Mouse (Mus musculus) adrenal gland, adult 18-20 months (tissue): Measurements from ENCODE around the gene Cdkn3. TPM values are rescaled to one million over a fixed set of nuclear protein-coding genes. Genes with fewer than 3 reads are reported as not detected.
A peak's percentile ranks its signal among the peaks of the same experiment; 100 is the strongest.
"Not testable (repeated sequence)": the region's sequence is repeated elsewhere in the genome, so short reads cannot be mapped to it uniquely, and the experiment has no call there.

Experiments used
- DNase-seq, 2 experiments: peaks; one replicate each; pipeline ENCODE4 v3.0.0; 2021 to 2022; ENCODE audit warnings: low spot score in 2 of 2
- total RNA-seq, 2 experiments: library from RNA; stranded (reverse); gene quantifications; 1 replicate in 1 of 2; 2 replicates in 1 of 2; pipeline ENCODE4 v1.2.3; 2021

The Cdkn3 gene
- total RNA-seq, 2 experiments from 2014 or later: 0.53 to 0.67 TPM

DNA sequence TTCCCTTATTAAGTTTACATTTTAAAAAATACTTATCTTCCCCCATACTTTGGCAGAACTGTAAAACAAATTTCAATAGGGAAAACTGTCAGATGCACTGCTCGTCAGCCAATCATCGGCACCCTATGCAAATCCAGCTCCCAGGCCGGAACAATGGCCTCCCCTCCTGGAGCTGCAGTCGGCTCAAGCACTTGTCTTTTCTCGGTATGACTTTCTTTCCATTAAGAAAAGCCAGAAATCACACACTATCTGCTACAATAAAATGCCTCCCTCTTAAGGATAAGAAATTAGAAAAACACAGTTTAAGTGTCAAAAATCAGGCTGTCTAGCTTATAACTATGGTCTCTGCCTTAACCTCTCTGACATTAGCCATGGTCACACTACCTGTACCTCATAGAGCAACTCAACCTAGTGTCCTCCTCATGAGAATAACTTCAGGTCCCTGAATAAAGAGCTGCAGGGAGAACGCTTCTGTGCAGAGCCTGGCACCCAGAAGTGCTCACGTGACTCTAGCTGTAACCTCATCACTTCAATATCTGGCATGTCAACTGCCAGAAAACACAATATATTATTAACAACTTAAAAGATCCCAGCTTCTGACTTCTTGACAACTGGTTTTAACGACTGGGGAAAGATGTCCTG, 22.0 kb downstream of the Cdkn3 start:
- DNase-seq: no peak

DNA sequence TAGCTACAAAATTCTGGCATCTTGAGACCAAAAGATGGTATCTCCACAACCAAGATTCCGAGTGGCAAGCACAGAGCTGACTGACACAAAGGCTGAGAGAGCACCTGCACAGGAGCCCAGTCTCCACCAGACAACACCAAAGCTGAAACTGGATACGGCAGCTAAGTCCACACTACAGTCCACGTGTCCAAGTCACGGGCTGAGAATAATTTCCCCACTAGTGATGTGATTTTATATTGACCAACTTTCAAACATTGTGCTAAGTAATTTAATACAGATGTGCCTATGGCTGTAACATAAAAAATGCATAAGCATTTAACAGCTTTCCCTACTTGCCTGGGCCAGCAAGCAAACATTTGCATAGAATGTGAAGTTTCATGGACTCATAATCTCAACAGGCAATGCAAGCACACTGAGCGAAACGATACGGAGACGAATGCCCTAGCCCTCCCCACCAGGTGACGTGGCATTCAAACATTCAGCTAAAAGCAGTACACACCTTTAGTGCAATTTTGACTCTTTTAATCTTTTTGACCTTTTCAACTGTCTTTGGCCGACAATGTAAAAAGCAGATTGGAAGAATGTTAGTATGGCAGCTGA, 23.1 kb downstream of the Cdkn3 start:
- no peak for DNase-seq

DNA sequence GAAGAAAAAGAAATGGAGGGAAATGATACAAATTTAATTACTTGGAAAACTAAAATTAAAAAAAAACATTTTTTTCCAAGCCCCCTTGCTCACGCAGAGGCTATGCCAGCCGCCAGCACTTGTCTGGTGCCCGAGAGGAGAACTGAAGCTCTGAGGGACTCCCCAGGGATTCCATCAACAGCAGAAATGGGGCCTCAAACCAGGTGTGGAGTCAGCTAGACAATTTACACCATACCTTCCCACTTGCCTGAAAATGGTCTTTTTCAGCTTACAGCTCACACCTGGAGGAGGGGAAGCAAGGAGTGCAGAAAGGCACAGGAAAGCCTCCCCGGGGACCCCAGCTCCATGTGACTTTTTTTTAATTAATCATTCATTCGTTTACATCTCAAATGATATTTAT, 24.9 kb downstream of the Cdkn3 start:
- DNase-seq: no peak

DNA sequence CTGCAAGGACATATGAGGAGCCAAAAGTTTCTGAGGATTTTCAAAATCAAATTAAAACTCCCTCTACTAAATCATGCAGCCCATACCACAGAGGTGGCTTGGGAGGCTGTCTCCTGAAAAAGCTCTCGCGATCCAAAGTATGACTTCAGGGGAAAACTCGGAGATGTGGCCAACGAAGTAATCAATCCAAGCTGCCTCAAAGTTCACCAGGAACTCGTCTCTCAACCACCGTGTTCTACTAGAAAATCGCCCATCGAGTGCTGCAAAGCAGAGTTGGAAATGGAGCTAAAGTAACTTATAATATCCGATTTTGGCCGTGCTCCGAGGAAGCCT, 27.1 kb downstream of the Cdkn3 start:
- no peak for DNase-seq

DNA sequence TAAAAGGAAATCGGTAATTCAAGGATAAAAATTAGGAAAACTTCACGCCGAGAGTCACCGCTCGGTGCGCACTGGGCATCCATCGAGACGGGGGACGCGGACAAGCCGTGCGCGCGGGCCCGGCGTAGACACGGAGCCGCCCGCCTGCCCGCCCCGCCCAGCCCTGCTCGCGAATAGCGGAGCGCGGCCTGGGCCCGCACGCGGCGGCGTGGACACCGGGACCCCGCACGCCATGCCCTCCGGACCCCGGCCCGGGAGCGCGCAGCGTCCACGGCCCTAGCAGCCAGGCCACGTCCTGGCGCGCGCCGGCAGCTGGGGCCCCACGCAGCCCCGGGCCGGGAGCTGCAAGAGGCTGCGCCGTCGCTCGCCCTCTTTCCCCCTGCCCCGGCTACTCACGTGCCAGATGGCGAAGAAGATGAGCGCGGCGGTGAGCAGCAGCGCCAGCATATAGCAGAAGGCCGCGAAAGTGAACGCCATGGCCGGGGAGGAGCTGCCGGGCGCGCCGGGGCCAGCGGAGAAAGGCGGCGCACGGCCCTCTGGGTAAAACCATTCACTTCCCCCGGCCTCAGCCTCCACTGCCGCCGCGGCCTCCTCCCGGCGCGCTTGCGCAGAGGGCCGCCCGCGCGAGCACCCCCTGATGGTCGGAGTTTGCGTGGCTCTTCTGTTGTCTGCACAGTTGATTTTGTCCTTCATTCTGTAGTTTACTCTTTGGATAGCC, 27.6 kb downstream of the Cdkn3 start, which contains the start of gene Cnih1:
TSS of gene Cnih1 (minus strand) at position 625 of the 718 bp plus-strand sequence.
- DNase-seq: peak; percentile 93 to 95

DNA sequence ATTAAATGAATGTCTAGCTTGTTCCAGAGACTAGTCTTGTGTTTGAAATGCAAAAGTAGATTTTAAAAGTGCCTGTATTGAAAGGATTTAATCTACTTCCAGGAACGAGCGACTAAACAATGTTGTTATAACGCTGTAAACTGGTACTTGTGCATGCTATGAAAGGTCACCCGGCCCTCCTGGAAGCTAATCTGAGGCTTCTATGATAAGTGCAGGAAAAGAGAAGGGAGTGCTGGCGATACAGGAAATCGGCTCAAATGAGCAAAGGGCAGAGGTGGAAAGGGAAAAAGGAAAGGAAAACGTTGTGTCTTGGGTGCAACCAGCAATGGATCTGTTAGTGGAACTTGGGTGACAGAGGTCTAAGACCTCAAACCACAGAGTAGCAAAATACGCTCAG, 28.2 kb downstream of the Cdkn3 start:
- DNase-seq: no peak

DNA sequence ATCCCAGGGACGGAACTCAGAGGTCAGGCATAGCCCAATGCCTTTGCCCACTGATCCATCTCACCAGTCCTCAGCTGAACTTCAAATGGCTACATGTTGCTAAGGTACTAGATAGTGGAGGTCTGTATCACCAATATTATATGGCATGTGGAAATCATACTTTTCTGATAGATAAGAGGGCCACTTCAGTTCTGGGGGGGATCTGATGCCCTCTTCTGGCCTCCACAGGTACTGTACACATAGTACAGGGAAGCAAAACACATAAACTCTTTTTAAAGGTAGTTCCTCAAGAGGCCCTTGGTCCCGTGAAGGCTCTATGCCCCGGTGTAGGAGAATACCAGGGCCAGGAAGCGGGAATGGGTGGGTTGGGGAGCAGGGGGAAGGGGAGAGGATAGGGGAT, 30.0 kb downstream of the Cdkn3 start:
- DNase-seq: no peak

DNA sequence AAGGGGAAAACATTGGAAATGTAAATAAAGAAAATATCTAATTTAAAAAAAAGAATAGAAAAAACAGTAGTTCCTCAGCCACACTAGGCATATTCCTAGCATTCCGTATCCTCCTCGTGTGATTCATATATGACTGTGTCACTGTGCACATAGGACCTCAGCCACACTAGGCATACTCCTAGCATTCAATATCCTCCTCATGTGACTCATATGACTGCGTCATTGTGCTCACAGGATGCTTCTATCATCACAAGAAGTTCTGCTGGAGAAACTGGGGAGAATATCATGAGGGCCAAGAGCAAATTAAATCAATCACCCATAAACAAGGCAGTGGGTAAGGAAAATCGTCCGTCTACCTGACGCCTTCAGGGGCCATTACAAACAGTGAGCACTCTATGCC, 30.4 kb downstream of the Cdkn3 start:
- DNase-seq: no peak

DNA sequence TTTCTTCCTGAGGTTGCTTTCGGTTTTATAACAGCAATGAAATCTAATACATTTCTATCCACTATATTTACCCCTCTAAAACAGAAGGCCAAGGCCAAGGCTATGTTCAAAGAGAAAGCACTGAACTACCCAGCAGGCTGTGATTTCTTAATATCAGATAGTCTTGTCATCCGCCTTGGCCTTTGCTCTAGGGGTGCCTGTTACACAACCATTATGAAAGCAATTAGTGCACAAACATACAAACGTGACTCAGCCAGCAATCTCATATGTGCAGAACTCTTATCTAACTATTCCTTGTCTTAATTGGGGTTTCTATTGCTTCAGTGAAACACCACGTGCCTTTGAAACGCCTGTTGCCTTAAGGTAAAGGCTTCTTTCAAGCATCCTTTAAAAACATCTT, 33.8 kb downstream of the Cdkn3 start:
- DNase-seq: peak in 1 of 2 experiments; percentile 40

DNA sequence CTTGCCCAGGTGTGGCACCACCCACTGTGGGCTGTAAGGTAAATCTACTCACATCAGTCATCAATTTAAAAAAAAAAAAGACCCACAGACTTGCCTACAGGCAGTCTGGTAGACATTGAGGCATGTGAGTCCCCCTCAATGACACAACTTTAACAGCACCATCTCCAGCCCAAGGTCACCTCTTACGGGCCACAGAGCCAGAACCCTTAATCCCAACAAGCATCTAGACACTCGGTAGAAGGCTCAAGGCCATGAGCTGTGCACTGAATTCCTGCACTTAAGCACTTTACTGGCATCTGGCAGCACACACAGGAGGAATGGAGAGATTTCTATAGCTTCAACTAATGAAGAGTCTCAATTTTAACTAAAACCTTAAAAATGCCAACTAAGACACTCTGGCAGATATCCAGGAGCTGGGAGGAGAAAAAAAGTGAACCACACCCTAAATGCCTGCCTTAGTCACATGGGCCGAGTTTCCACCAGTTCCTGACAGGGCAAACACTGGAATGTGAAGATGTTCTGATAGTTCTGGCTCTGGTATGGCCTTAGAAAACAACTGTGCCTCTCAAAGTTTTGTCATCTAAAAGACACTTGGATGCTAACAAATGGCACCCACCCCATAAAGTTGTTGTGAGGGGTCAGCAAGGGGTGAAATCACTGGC, 40.5 kb downstream of the Cdkn3 start:
- no peak for DNase-seq

DNA sequence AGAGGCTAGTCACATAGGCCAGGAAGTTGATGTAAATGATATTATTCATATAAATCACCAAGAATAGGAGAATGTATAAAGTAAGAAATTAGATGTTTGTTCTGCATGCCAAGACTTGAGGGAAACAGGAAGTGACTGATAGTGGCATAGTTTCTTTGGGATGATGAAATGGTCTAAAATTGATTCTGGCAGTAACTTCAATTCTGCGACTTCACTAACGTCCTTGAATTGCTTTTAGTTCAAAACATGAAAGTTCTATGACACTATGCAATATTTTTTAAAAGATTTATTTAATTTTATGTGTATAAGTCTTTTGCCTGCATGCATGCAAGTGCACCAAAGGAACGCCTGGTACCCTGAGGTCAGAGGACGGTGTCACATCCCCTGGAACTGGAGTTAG, 42.9 kb downstream of the Cdkn3 start:
- no peak for DNase-seq

DNA sequence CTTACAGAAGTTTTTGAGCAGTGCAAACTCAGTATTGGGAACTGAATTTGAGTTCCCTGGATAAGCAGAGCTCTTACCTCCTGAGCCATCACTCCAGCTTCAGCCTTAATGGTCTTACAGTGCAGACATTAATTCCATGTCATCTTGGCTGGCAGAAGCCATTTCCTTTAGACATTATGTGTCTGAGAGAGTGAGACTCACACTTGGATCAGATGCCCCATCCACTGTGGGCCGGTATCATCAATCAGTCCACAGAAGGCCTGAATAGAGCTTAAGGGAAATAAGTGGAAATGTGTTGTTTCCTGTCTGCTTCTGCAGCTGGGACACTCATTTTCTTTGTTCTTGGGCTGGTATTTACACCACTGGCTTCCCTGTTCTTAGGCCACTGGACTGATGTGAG, 43.5 kb downstream of the Cdkn3 start:
- no peak for DNase-seq

DNA sequence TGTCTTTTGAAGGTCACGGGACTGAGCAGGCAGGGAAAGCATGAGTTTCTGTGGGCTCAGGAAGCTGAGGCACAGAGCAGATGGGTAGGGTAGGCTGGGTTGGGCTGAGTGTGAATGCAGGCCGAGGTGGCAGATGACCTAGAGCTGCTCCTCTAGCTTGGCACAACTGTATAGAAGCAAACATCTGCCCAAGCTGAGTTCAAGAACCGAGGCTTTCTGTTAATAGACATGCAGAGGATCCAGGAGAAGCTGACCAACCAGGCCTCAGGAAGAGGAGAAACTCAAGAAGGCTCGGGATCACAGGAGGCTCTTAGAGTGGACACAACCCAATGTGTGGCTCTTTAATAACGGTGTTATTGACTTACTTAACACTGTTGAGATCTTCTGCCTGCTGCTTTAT, 45.8 kb downstream of the Cdkn3 start:
- DNase-seq: no peak

DNA sequence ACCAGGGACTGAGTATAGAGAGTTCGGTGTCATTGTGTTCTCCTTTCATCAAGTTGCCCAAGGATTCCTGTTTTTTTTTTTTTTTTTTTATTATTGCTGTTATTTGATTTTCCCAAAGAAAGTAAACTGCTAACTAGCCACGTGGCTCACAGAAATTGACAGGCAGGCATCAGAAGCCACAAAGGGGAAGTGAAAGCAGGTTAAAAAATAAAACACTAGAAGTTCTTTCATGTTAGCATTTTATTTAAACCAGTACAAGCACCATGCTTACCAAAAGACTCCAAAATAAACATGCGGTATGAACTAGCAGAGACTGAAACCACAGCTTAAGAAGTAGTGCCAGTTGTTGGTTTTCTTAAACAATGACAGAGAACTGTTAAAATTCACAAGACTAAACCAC, 47.6 kb downstream of the Cdkn3 start:
- DNase-seq: no peak

DNA sequence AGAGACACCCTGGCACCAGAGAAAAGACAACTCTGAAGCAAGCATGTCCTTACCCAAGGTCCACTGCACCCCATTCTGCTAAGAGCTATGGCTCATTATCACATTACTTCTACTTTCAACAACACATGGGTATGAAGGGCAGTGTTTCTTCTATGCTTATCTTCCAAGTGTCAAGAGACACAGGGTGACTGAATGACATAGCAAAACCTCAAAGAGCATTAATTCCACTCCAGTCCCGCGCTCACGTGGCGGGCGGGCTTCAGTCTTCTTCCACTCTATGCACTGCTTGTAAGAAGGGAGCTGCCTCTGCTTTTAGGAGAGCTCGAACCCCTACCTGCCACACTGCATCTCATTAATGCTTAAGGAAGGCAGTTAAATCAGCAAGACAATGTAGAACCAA, 55.3 kb downstream of the Cdkn3 start:
- no peak for DNase-seq

DNA sequence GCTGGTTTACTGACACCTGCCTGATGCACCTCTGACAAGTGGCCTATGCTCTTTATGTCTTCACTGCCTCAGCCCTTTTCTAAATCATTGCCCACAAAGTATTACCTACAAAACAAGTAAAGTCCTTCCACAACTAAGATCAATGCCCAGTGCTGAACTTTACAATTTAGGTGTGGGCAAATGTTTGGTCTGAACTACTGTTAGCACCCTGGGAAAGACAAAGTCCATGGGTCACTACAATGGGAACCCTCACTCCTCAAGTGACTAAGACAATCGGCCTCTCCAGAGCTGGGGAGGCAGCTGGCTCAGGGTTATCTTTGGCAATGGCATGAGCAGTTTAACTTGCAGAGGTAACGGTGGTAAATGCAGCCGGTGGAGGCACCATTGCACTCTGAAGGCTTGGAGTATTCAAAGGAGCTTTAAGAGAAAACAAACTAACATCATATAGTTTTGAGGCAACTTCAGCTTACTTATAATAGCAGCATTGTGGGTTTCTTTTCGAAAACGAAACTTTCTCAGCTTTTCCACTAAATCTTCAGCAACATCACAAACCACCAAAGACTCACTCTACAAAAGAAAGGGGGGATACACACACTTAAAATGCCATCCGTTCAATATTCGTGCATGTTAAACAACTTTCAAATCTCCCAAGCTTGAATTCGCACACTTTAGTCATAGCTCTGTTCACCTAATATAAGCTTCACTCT, 56.7 kb downstream of the Cdkn3 start:
- no peak for DNase-seq

DNA sequence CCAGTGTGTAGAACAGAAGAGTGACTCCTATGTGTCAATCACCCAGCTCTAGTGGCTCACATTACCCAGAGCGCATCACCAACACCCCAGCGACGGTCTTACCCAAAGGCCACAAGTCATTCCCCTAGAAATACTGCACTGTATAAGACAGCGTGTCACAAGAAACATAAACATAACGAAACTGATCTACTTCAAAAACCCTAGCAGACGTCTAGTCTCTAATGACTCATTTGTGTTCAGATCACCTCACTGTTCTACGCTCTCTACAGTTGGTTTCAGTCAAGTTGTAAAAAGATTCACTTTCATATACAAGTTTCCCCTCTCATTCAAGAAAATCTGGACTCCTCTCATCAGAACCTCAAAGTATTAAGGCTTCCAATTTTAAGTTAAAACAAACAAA, 58.4 kb downstream of the Cdkn3 start:
- no peak for DNase-seq

DNA sequence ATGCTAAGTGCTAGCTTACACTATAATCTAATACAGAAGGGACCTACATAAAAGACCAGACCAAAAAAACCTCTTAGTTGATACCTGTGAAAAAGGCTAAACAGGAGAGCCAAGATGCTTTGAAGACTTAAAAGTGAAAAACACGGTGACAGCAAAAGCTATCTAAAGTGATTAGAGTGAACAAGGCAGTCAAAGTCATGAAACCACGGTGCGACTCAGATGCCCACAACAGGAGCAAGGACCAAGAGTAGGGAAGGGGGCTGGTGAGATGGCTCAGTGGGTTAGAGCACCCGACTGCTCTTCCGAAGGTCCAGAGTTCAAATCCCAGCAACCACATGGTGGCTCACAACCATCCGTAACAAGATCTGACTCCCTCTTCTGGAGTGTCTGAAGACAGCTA, 59.6 kb downstream of the Cdkn3 start:
- not testable (repeated sequence) for DNase-seq
